Mouse (Mus musculus): Measurements from ENCODE around the gene Cdhr3.

Gene Cdhr3

GRCm38 (mm10) chr12:33035089-33035718 lies 57.5 kb downstream of the Cdhr3 start:
- in situ Hi-C loops (cut with MboI, MseI), result no loop called here

GRCm38 (mm10) chr12:33034343-33035088 lies 58.2 kb downstream of the Cdhr3 start:
- in situ Hi-C loops (cut with MboI, MseI), result no loop called here

- in situ Hi-C loops (cut with MboI, MseI), result no loop called here
Observed at GRCm38 (mm10) chr12:33033221-33033620, 59.5 kb downstream of the Cdhr3 start.

GRCm38 (mm10) chr12:33030589-33030988 lies 62.1 kb downstream of the Cdhr3 start:
- in situ Hi-C loops (cut with MboI, MseI), result no loop called here

- in situ Hi-C loops (cut with MboI, MseI), result no loop called here
Observed at GRCm38 (mm10) chr12:33030066-33030465, 62.6 kb downstream of the Cdhr3 start.

- in situ Hi-C loops (cut with MboI, MseI), result loop anchor here (5.0 kb wide), 3 partner anchors 74 to 309 kb away; no protein-coding TSS in a partner anchor
Observed at GRCm38 (mm10) chr12:33028708-33029107, 64.0 kb downstream of the Cdhr3 start.

- in situ Hi-C loops (cut with MboI, MseI), result loop anchor here (5.0 kb wide), 3 partner anchors 74 to 309 kb away; no protein-coding TSS in a partner anchor
Observed at GRCm38 (mm10) chr12:33028109-33028691, 64.5 kb downstream of the Cdhr3 start.

GRCm38 (mm10) chr12:33027093-33027492 lies 65.6 kb downstream of the Cdhr3 start:
- in situ Hi-C loops (cut with MboI, MseI), result loop anchor here (5.0 kb wide), 3 partner anchors 75 to 310 kb away; no protein-coding TSS in a partner anchor

- in situ Hi-C loops (cut with MboI, MseI), result no loop called here
Observed at GRCm38 (mm10) chr12:33024524-33024923, 68.2 kb downstream of the Cdhr3 start.

- in situ Hi-C loops (cut with MboI, MseI), result no loop called here
Observed at GRCm38 (mm10) chr12:33021751-33022150, 70.9 kb downstream of the Cdhr3 start.

- in situ Hi-C loops (cut with MboI, MseI), result no loop called here
Observed at GRCm38 (mm10) chr12:33021140-33021539, 71.5 kb downstream of the Cdhr3 start.

- in situ Hi-C loops (cut with MboI, MseI), result no loop called here
Observed at GRCm38 (mm10) chr12:33020011-33020410, 72.7 kb downstream of the Cdhr3 start.

- in situ Hi-C loops (cut with MboI, MseI), result loop anchor here (5.0 kb wide), 1 partner anchor 44 kb away; no protein-coding TSS in a partner anchor
Observed at GRCm38 (mm10) chr12:33018601-33019000, 74.1 kb downstream of the Cdhr3 start.

- in situ Hi-C loops (cut with MboI, MseI), result loop anchor here (5.0 kb wide), 1 partner anchor 45 kb away; no protein-coding TSS in a partner anchor
Observed at GRCm38 (mm10) chr12:33016824-33017705, 75.6 kb downstream of the Cdhr3 start.

- in situ Hi-C loops (cut with MboI, MseI), result loop anchor here (5.0 kb wide), 1 partner anchor 47 kb away; no protein-coding TSS in a partner anchor
Observed at GRCm38 (mm10) chr12:33015103-33015502, 77.6 kb downstream of the Cdhr3 start.

- in situ Hi-C loops (cut with MboI, MseI), result loop anchor here (5.0 kb wide), 1 partner anchor 92 kb away; no protein-coding TSS in a partner anchor
Observed at GRCm38 (mm10) chr12:33014050-33014796, 78.5 kb downstream of the Cdhr3 start.

- in situ Hi-C loops (cut with MboI, MseI), result loop anchor here (5.0 kb wide), 1 partner anchor 88 kb away; no protein-coding TSS in a partner anchor
Observed at GRCm38 (mm10) chr12:33010026-33010425, 82.6 kb downstream of the Cdhr3 start.

GRCm38 (mm10) chr12:33009206-33009966 lies 83.3 kb downstream of the Cdhr3 start:
- in situ Hi-C loops (cut with MboI, MseI), result no loop called here

GRCm38 (mm10) chr12:33008305-33009110 lies 84.2 kb downstream of the Cdhr3 start:
- in situ Hi-C loops (cut with MboI, MseI), result no loop called here
